Mouse (Mus musculus): ENCODE measurements around the gene Lrch4.

- TF ChIP-seq CTCF (IDR thresholded peaks at IDR 0.05; ENCODE audit: insufficient read depth, low read depth, low read length) (no peak), POLR2A (IDR thresholded peaks at IDR 0.05; ENCODE audit: insufficient read depth, low read depth, low read length) (no peak)
Observed at GRCm38 (mm10) chr5:137674786-137675185, 45.9 kb downstream of the Lrch4 start.

Data from olfactory bulb, adult 2 months (tissue).